ENCODE assay signal across 1 mouse cellular context in the genomic region with DNA sequence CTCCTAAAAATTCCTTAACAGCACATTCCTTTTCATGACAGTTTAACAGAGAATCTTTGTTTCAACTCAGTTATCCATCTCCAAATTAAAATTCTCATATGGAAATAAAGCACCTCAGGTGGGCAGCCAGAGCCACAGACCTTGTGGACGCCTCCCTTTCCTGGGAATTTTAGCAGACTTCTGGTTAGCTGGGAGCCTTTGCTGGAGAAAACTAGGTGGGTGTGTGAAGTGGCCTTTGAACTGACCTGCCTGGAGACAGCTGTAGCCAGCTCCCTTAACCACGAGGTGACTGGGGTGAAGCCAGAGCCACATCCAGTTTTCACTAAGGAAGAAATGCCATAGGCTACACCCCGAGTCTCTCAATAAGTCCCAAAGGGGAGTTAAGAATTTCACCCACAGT.
TF ChIP-seq lines count a peak whose summit lies in the region.

No protein-coding gene starts in this region.

TF ChIP-seq in MEL, 35 proteins besides CTCF, POLR2A, EP300 and RAD21:
- TF ChIP-seq MEF2A (IDR thresholded peaks at IDR 0.05; ENCODE audit: extremely low read depth, insufficient replicate concordance, low read depth, low read length, poor library complexity, severe bottlenecking) (no peak), POLR2AphosphoS5 (IDR thresholded peaks at IDR 0.05; ENCODE audit: borderline replicate concordance, low read depth, low read length) (no peak), SIN3A (IDR thresholded peaks at IDR 0.05; ENCODE audit: low read length) (0 out of 2 replicates have a peak, but pooled peaks have one; percentile 24), MYC (IDR thresholded peaks at IDR 0.05; ENCODE audit: low read depth, low read length) (no peak), CHD2 (IDR thresholded peaks at IDR 0.05; ENCODE audit: low read length) (no peak), HCFC1 (IDR thresholded peaks at IDR 0.05; ENCODE audit: low read depth, low read length) (no peak), ZKSCAN1 (IDR thresholded peaks at IDR 0.05; ENCODE audit: low read depth, low read length) (no peak), JUND (IDR thresholded peaks at IDR 0.05; ENCODE audit: low read depth, low read length) (no peak)
TF ChIP-seq in MEL: peak in this region for 1.
